ENCODE assay signal across 8 mouse cellular contexts in genomic region chr13:38037044-38037687, GRCm38 (mm10). TPM values are rescaled to one million over a fixed set of nuclear protein-coding genes. Genes with fewer than 3 reads are reported as not detected.
DNase-seq lines count a peak whose midpoint lies in the region; ATAC-seq and TF ChIP-seq lines count a peak whose summit lies in the region.

Gene Cage1, minus strand, starts transcription at chr13:38037069.

- peaks cover 39% of the 10 kb centered on the region for H3K79me2 ChIP-seq in C2C12 (ENCODE audit: control insufficient read depth, insufficient read depth)
- peaks cover 8% of the 10 kb centered on the region; the same call in 1 of the 2 replicates for H3K79me2 ChIP-seq in liver, adult 2 months (ENCODE audit: control insufficient read depth, insufficient read depth, low read length)
- H3K79me2 ChIP-seq in myocyte (ENCODE audit: control insufficient read depth, insufficient read depth), result peaks cover 23% of the 10 kb centered on the region

- DNase-seq in brain, embryonic 14.5 days (ENCODE audit: low read depth), result peak; percentile 99
- peak; percentile 90 for DNase-seq in liver, adult 2 months (ENCODE audit: extremely low read depth, low read depth, low spot score)
- peak; percentile 98 for DNase-seq in splenic B cell, adult 2 months (ENCODE audit: low read depth, low spot score)

- H3K36me3 ChIP-seq in C2C12 (ENCODE audit: control insufficient read depth, insufficient read depth) (peaks cover 22% of the 10 kb centered on the region), myocyte (ENCODE audit: control insufficient read depth, insufficient read depth) (peaks cover 8% of the 10 kb centered on the region)
- H3K36me3 ChIP-seq in erythroblast, embryonic 14.5 days (ENCODE audit: control insufficient read depth), result peaks cover 31% of the 10 kb centered on the region
- 0 out of 2 replicates have a peak, but pooled peaks cover 6% of the 10 kb centered on the region for H3K36me3 ChIP-seq in heart, embryonic 11.5 days (ENCODE audit: control insufficient read depth, insufficient read depth, low read length)
- H3K36me3 ChIP-seq in kidney, embryonic 16.5 days (ENCODE audit: insufficient read depth, low read length), result peaks cover 20% of the 10 kb centered on the region
- peaks cover 17% of the 10 kb centered on the region for H3K36me3 ChIP-seq in liver, adult 2 months (ENCODE audit: control insufficient read depth, insufficient read depth, low read length)
- H3K36me3 ChIP-seq in splenic B cell, adult 2 months (ENCODE audit: control insufficient read depth, insufficient read depth, low read length, poor library complexity, severe bottlenecking), result peaks cover 4% of the 10 kb centered on the region

- WGBS in heart, embryonic 11.5 days (ENCODE audit: insufficient replicate concordance), result 1% methylated on average over 47 of the region's 47 CpGs
- under 1% methylated on average over 47 of the region's 47 CpGs for WGBS in kidney, embryonic 16.5 days
- under 1% methylated on average over 47 of the region's 47 CpGs for WGBS in liver, adult 2 months

- peak within 1 kb of the TSS; percentile 74 for H3K27ac ChIP-seq in heart, embryonic 11.5 days (ENCODE audit: low read depth, low read length)
- peak within 1 kb of the TSS; percentile 74 for H3K27ac ChIP-seq in kidney, embryonic 16.5 days (ENCODE audit: low read length)
- H3K27ac ChIP-seq in liver, adult 2 months (replicated peaks; ENCODE audit: insufficient read depth, low read depth, low read length), result peak within 1 kb of the TSS; percentile 66

- no peaks in the 10 kb centered on the region; the same call in 1 of the 2 replicates for H3K9me3 ChIP-seq in erythroblast, embryonic 14.5 days (ENCODE audit: control insufficient read depth, low read length)
- no peaks in the 10 kb centered on the region for H3K9me3 ChIP-seq in heart, embryonic 11.5 days (replicated peaks; ENCODE audit: control insufficient read depth, low read length)
- H3K9me3 ChIP-seq in kidney, embryonic 16.5 days (ENCODE audit: low read length), result no peaks in the 10 kb centered on the region

- H3K4me3 ChIP-seq in C2C12 (ENCODE audit: insufficient read depth, poor library complexity, severe bottlenecking) (peak within 1 kb of the TSS; percentile 95), myocyte (peak within 1 kb of the TSS; percentile 99)
- H3K4me3 ChIP-seq in erythroblast, embryonic 14.5 days (replicated peaks), result peak within 1 kb of the TSS; percentile 79
- H3K4me3 ChIP-seq in heart, embryonic 11.5 days (ENCODE audit: low read depth, low read length), result peak within 1 kb of the TSS; percentile 84
- H3K4me3 ChIP-seq in kidney, embryonic 16.5 days (ENCODE audit: low read length), result peak within 1 kb of the TSS; percentile 96
- H3K4me3 ChIP-seq in liver, adult 2 months (ENCODE audit: insufficient read depth, low read depth, low read length), result peak within 1 kb of the TSS; percentile 83

- peak within 1 kb of the TSS; percentile 64 for H3K4me2 ChIP-seq in heart, embryonic 11.5 days
- peak within 1 kb of the TSS; percentile 98 for H3K4me2 ChIP-seq in kidney, embryonic 16.5 days (replicated peaks; ENCODE audit: low read depth, low read length)
- peak within 1 kb of the TSS; percentile 86 for H3K4me2 ChIP-seq in myocyte (ENCODE audit: low read depth)

- H3K9ac ChIP-seq in heart, embryonic 11.5 days (ENCODE audit: low read depth, low read length), result peak within 1 kb of the TSS; percentile 84
- peak within 1 kb of the TSS; percentile 93 for H3K9ac ChIP-seq in kidney, embryonic 16.5 days (replicated peaks; ENCODE audit: low read length)
- H3K9ac ChIP-seq in liver, adult 2 months (ENCODE audit: low read depth, low read length), result peak within 1 kb of the TSS; percentile 82

- H3K79me3 ChIP-seq in C2C12 (ENCODE audit: low read depth), result peaks cover 23% of the 10 kb centered on the region

- H3K4me1 ChIP-seq in erythroblast, embryonic 14.5 days (ENCODE audit: control insufficient read depth), result peaks cover 38% of the 10 kb centered on the region
- H3K4me1 ChIP-seq in heart, embryonic 11.5 days (ENCODE audit: control insufficient read depth, insufficient read depth, low read length), result peaks cover 8% of the 10 kb centered on the region; the same call in 1 of the 2 replicates
- peaks cover 22% of the 10 kb centered on the region for H3K4me1 ChIP-seq in kidney, embryonic 16.5 days (ENCODE audit: insufficient read depth, low read length)
- peaks cover 9% of the 10 kb centered on the region; the same call in 1 of the 2 replicates for H3K4me1 ChIP-seq in liver, adult 2 months (ENCODE audit: control insufficient read depth, insufficient read depth, low read length)

- TF ChIP-seq POLR2A in brain, embryonic 14.5 days (IDR thresholded peaks at IDR 0.05; ENCODE audit: borderline replicate concordance, extremely low read depth, insufficient read depth, insufficient read length, poor library complexity, severe bottlenecking), result peak; percentile 47; the same call in 1 of the 2 replicates
- TF ChIP-seq POLR2A in liver, adult 2 months (IDR thresholded peaks at IDR 0.05; ENCODE audit: extremely low read depth, insufficient read depth, low read length), result peak; percentile 52; the same call in 1 of the 2 replicates
- peak; percentile 82 for TF ChIP-seq POLR2A in myocyte (IDR thresholded peaks at IDR 0.05; ENCODE audit: insufficient read length, low read depth)

- no peaks in the 10 kb centered on the region for H3K27me3 ChIP-seq in C2C12 (ENCODE audit: control insufficient read depth, insufficient read depth, insufficient read length)
- no peaks in the 10 kb centered on the region for H3K27me3 ChIP-seq in erythroblast, embryonic 14.5 days (ENCODE audit: control insufficient read depth)
- no peaks in the 10 kb centered on the region for H3K27me3 ChIP-seq in heart, embryonic 11.5 days (ENCODE audit: control insufficient read depth, insufficient read depth, low read length)
- no peaks in the 10 kb centered on the region for H3K27me3 ChIP-seq in kidney, embryonic 16.5 days (ENCODE audit: insufficient read depth, low read length)
- no peaks in the 10 kb centered on the region for H3K27me3 ChIP-seq in liver, adult 2 months (ENCODE audit: control insufficient read depth, insufficient read depth, low read length)
- H3K27me3 ChIP-seq in myocyte (ENCODE audit: control insufficient read depth, insufficient read depth, insufficient read length), result no peaks in the 10 kb centered on the region
- no peaks in the 10 kb centered on the region for H3K27me3 ChIP-seq in splenic B cell, adult 2 months (ENCODE audit: control insufficient read depth, insufficient read depth, low read length, poor library complexity, severe bottlenecking)

- H3ac ChIP-seq in C2C12 (ENCODE audit: control insufficient read depth, insufficient read length, low read depth) (peak within 1 kb of the TSS; percentile 80), myocyte (ENCODE audit: control insufficient read depth, insufficient read length) (peak within 1 kb of the TSS; percentile 39)

- TF ChIP-seq CTCF in C2C12 (IDR thresholded peaks at IDR 0.05; ENCODE audit: control insufficient read depth, insufficient read depth, insufficient read length), result no peak
- peak; percentile 46; the same call in 1 of the 2 replicates for TF ChIP-seq CTCF in brain, embryonic 14.5 days (IDR thresholded peaks at IDR 0.05; ENCODE audit: borderline replicate concordance, extremely low read depth, insufficient read depth, insufficient read length)
- peak; percentile 13 for TF ChIP-seq CTCF in liver, adult 2 months (IDR thresholded peaks at IDR 0.05; ENCODE audit: low read depth, low read length)

- ATAC-seq in heart, embryonic 11.5 days (replicated peaks; ENCODE audit: insufficient number of reproducible peaks, low FRiP score, low TSS enrichment), result peak; percentile 84
- ATAC-seq in kidney, embryonic 16.5 days (ENCODE audit: low FRiP score, low TSS enrichment), result peak; percentile 95

TF ChIP-seq in C2C12, 6 proteins besides CTCF, POLR2A, EP300 and RAD21:
- TF ChIP-seq USF1 (IDR thresholded peaks at IDR 0.05; ENCODE audit: low read depth) (no peak), MAX (IDR thresholded peaks at IDR 0.05) (peak; percentile 40), FOSL1 (IDR thresholded peaks at IDR 0.05; ENCODE audit: insufficient read depth, low read length, poor library complexity, severe bottlenecking) (no peak), MYOG (IDR thresholded peaks at IDR 0.05; ENCODE audit: control insufficient read depth, extremely low read depth, insufficient read length) (no peak)

TF ChIP-seq in myocyte, 11 proteins besides CTCF, POLR2A, EP300 and RAD21:
- TF ChIP-seq E2F4 (IDR thresholded peaks at IDR 0.05; ENCODE audit: insufficient read depth) (no peak), SRF (IDR thresholded peaks at IDR 0.05; ENCODE audit: control insufficient read depth, insufficient read length, low read depth) (peak; percentile 53), CEBPB (IDR thresholded peaks at IDR 0.05; ENCODE audit: insufficient read depth, poor library complexity, severe bottlenecking) (no peak), MAX (IDR thresholded peaks at IDR 0.05; ENCODE audit: low read depth) (peak; percentile 68), MYOD1 (IDR thresholded peaks at IDR 0.05; ENCODE audit: control insufficient read depth in 1 of 3, insufficient read length in 2 of 3, low read depth in 2 of 3) (no peak), TCF12 (IDR thresholded peaks at IDR 0.05; ENCODE audit: insufficient read depth, poor library complexity, severe bottlenecking) (no peak), USF1 (IDR thresholded peaks at IDR 0.05; ENCODE audit: low read depth) (no peak)

RNA-seq across cellular contexts. Expression of gene Cage1, which starts in this region (rescaled TPM):
- polyA plus RNA-seq in C2C12 (2012; fragmentation: generic; extraction: Trizol) (0.09 TPM), myocyte (2012; fragmentation: generic; extraction: Trizol) (0.35 TPM)
- 0.81 and 1.2 TPM in 2 replicates for polyA plus RNA-seq in brain, embryonic 14.5 days (2012; rRNA removed)
- 0.02 TPM in 1 of 2 replicates, not detected in the other for polyA plus RNA-seq in erythroblast, embryonic 14.5 days (2012)
- polyA plus RNA-seq in heart, embryonic 11.5 days (2014; fragmentation: Nextera tagmentation; extraction: Ambion mirVana), result 0.94 and 1.2 TPM in 2 replicates
- polyA plus RNA-seq in kidney, embryonic 16.5 days (2015; fragmentation: Nextera tagmentation; extraction: Ambion mirVana), result 1.1 and 1.4 TPM in 2 replicates
- total RNA-seq in liver, adult 2 months (2014; rRNA removed), result 0.54 and 0.55 TPM in 2 replicates
- polyA plus RNA-seq in liver, adult 2 months (2012; rRNA removed), result 0.06 and 0.17 TPM in 2 replicates

Comparison
In these comparisons a context has a peak if more than half of its experiments do, and no peak if none do; other contexts are left out.
1. Peak in every context shown above with its lines: DNase-seq, ATAC-seq, H3K4me3 ChIP-seq and H3K27ac ChIP-seq.
2. Peak in DNase-seq, H3K4me3 ChIP-seq, H3K27ac ChIP-seq and H3K9ac ChIP-seq in liver, adult 2 months; RNA of the gene not detected or under 1 TPM.